Mouse (Mus musculus) left cerebral cortex, postnatal 36 days (tissue): Measurements from ENCODE around the gene Dnajc16. TPM values are rescaled to one million over a fixed set of nuclear protein-coding genes. Genes with fewer than 3 reads are reported as not detected.
A peak's percentile ranks its signal among the peaks of the same experiment; 100 is the strongest.

ENCODE experiments used
- DNase-seq, 2 experiments: peaks; one replicate each; pipeline ENCODE4 v3.0.0; 2021 to 2022; ENCODE audit warnings: low spot score in 2 of 2, mixed read lengths in 1 of 2
- intact Hi-C: fragments of 180-260 bp; cut with DNase I; formaldehyde crosslinking; loops from one replicate; pipeline ENCODE4 v1.15.1; 2025
- total RNA-seq, 2 experiments: library from RNA; stranded (reverse); gene quantifications; 2 replicates each; pipeline ENCODE4 v1.2.3; 2021

Dnajc16 gene
- 10 to 100 TPM; 39.7 to 41.9 TPM for total RNA-seq

GRCm38 (mm10) chr4:141790524-141790990, at the start of gene Dnajc16:
Dnajc16 (minus strand) TSS chr4:141790931.
- intact Hi-C loops = loop anchor here (5.0 kb wide), 1 partner anchor 68 kb away; the partner anchor contains the start of gene Ddi2

GRCm38 (mm10) chr4:141834536-141835095, 43.9 kb upstream of the Dnajc16 start:
- intact Hi-C loops = no loop called here

More at GRCm38 (mm10) chr4:141790524-141790990, at the start of gene Dnajc16:
- peak; percentile 97 to 98 for DNase-seq

GRCm38 (mm10) chr4:141833911-141834310, 43.2 kb upstream of the Dnajc16 start:
- intact Hi-C loops = no loop called here

More at GRCm38 (mm10) chr4:141834536-141835095, 43.9 kb upstream of the Dnajc16 start:
- DNase-seq = no peak

GRCm38 (mm10) chr4:141831361-141831760, 40.6 kb upstream of the Dnajc16 start:
- no peak for DNase-seq
- intact Hi-C loops = no loop called here

More at GRCm38 (mm10) chr4:141833911-141834310, 43.2 kb upstream of the Dnajc16 start:
- peak; percentile 39 to 44 for DNase-seq

GRCm38 (mm10) chr4:141830381-141830780, 39.6 kb upstream of the Dnajc16 start:
- intact Hi-C loops = no loop called here
- DNase-seq = no peak

GRCm38 (mm10) chr4:141828177-141828576, 37.4 kb upstream of the Dnajc16 start:
- intact Hi-C loops = no loop called here
- no peak for DNase-seq

GRCm38 (mm10) chr4:141827401-141827800, 36.7 kb upstream of the Dnajc16 start:
- DNase-seq = no peak
- intact Hi-C loops = no loop called here

GRCm38 (mm10) chr4:141826060-141826459, 35.3 kb upstream of the Dnajc16 start, which contains the start of gene Cela2a:
Cela2a (minus strand) TSS chr4:141826160.
- no peak for DNase-seq
- intact Hi-C loops = no loop called here

- intact Hi-C loops = no loop called here
Measured at GRCm38 (mm10) chr4:141822979-141823378, 32.2 kb upstream of the Dnajc16 start.

GRCm38 (mm10) chr4:141822089-141822488, 31.4 kb upstream of the Dnajc16 start:
- DNase-seq = no peak
- intact Hi-C loops = no loop called here

More at GRCm38 (mm10) chr4:141822979-141823378, 32.2 kb upstream of the Dnajc16 start:
- no peak for DNase-seq

- DNase-seq = no peak
Measured at GRCm38 (mm10) chr4:141821178-141821577, 30.4 kb upstream of the Dnajc16 start.

GRCm38 (mm10) chr4:141819316-141819715, 28.6 kb upstream of the Dnajc16 start:
- no peak for DNase-seq
- intact Hi-C loops = no loop called here

More at GRCm38 (mm10) chr4:141821178-141821577, 30.4 kb upstream of the Dnajc16 start:
- intact Hi-C loops = no loop called here

GRCm38 (mm10) chr4:141818861-141819260, 28.1 kb upstream of the Dnajc16 start:
- intact Hi-C loops = no loop called here
- DNase-seq = no peak

GRCm38 (mm10) chr4:141817706-141818105, 27.0 kb upstream of the Dnajc16 start:
- intact Hi-C loops = no loop called here
- no peak for DNase-seq

GRCm38 (mm10) chr4:141816776-141817655, 26.3 kb upstream of the Dnajc16 start:
- no peak for DNase-seq
- intact Hi-C loops = no loop called here

- intact Hi-C loops = no loop called here
- no peak for DNase-seq
Measured at GRCm38 (mm10) chr4:141816267-141816666, 25.5 kb upstream of the Dnajc16 start.

- intact Hi-C loops = no loop called here
- DNase-seq = no peak
Measured at GRCm38 (mm10) chr4:141811375-141811774, 20.6 kb upstream of the Dnajc16 start.

- intact Hi-C loops = no loop called here
- DNase-seq = no peak
Measured at GRCm38 (mm10) chr4:141810975-141811374, 20.2 kb upstream of the Dnajc16 start.

GRCm38 (mm10) chr4:141809850-141810464, 19.2 kb upstream of the Dnajc16 start:
- intact Hi-C loops = loop anchor here (2.0 kb wide), 1 partner anchor 43 kb away; no protein-coding TSS in a partner anchor
- no peak for DNase-seq

- intact Hi-C loops = no loop called here
- no peak for DNase-seq
Measured at GRCm38 (mm10) chr4:141805886-141806285, 15.2 kb upstream of the Dnajc16 start.
